Mouse (Mus musculus) heart, embryonic 14.5 days (tissue): ENCODE measurements around the gene Gp1bb. TPM values are rescaled to one million over a fixed set of nuclear protein-coding genes. Genes with fewer than 3 reads are reported as not detected.

ENCODE experiments used
- ATAC-seq: fragments of 200-750 bp; cut with Nextera tagmentation; 2 replicates; pipeline ENCODE4 v1.8.0; 2017; ENCODE audit warnings: low read depth, moderate TSS enrichment; ENCODE audit not compliant: insufficient number of reproducible peaks, insufficient read depth, low FRiP score
- H3K27ac ChIP-seq, 2 experiments: fragments of 200-500 bp in 1 of 2; fragments of 300-500 bp in 1 of 2; sonication (generic) in 1 of 2; replicated peaks in 1 of 2; 2 replicates each; pipeline ENCODE4 v1.5.1; 2012 to 2014; ENCODE audit warnings: low read depth in 2 of 2, low read length in 2 of 2, control low read depth in 1 of 2, mild to moderate bottlenecking in 1 of 2, mixed read lengths in 1 of 2; ENCODE audit not compliant: control insufficient read depth in 1 of 2, insufficient read depth in 1 of 2
- H3K27me3 ChIP-seq: fragments of 300-500 bp; sonication (generic); 2 replicates; pipeline ENCODE4 v1.6.1; 2014; ENCODE audit warnings: mild to moderate bottlenecking, low read length, control low read depth; ENCODE audit not compliant: control insufficient read depth, insufficient read depth
- H3K36me3 ChIP-seq: fragments of 300-500 bp; sonication (generic); 2 replicates; pipeline ENCODE4 v1.6.1; 2014; ENCODE audit warnings: mild to moderate bottlenecking, control low read depth, low read length, mixed read lengths; ENCODE audit not compliant: control insufficient read depth, insufficient read depth
- H3K4me1 ChIP-seq, 2 experiments: fragments of 200-500 bp in 1 of 2; fragments of 300-500 bp in 1 of 2; sonication (generic) in 1 of 2; 2 replicates each; pipeline ENCODE4 v1.6.1; 2012 to 2014; ENCODE audit warnings: low read length in 2 of 2, control low read depth in 1 of 2, mixed read lengths in 1 of 2; ENCODE audit not compliant: control insufficient read depth in 2 of 2, insufficient read depth in 2 of 2
- H3K4me2 ChIP-seq: fragments of 300-500 bp; sonication (generic); 2 replicates; pipeline ENCODE4 v1.6.1; 2014; ENCODE audit warnings: mild to moderate bottlenecking, low read length
- H3K4me3 ChIP-seq, 2 experiments: fragments of 200-500 bp in 1 of 2; fragments of 300-500 bp in 1 of 2; sonication (generic) in 1 of 2; 2 replicates each; pipeline ENCODE4 v1.5.1; 2012 to 2014; ENCODE audit warnings: low read length in 2 of 2, mild to moderate bottlenecking in 2 of 2, control low read depth in 1 of 2, low read depth in 1 of 2, moderate library complexity in 1 of 2; ENCODE audit not compliant: control insufficient read depth in 1 of 2, insufficient read depth in 1 of 2
- H3K9ac ChIP-seq: fragments of 300-500 bp; sonication (generic); 2 replicates; pipeline ENCODE4 v1.6.1; 2014; ENCODE audit warnings: mild to moderate bottlenecking, low read length
- H3K9me3 ChIP-seq: fragments of 300-500 bp; sonication (generic); 2 replicates; pipeline ENCODE4 v1.6.1; 2016; ENCODE audit warnings: low read length, control low read depth; ENCODE audit not compliant: control insufficient read depth
- WGBS: fragments of 180-500 bp; shearing (Covaris S2); extraction: QIAGEN DNeasy Blood & Tissue Kit; methylation state at CpG from one replicate; pipeline ENCODE4 v1.1.7; 2014; 5-methylcytosine and 5-hydroxymethylcytosine counted together
- polyA plus RNA-seq: library from polyadenylated mRNA; unstranded; fragments of >200 nt; fragmentation: Nextera tagmentation; extraction: Ambion mirVana; gene quantifications from 2 replicates; pipeline ENCODE4 v1.2.1, GENCODE M21; 2014

Gene Gp1bb
- polyA plus RNA-seq, 1 experiment from 2014 or later, result 4.5 TPM

- peak overlapping the region in 1 of 2 experiments; percentile 25; a peak in 2 of 4 replicates for H3K4me3 ChIP-seq
These were observed 33.5 kb downstream of the Gp1bb start for GRCm38 (mm10) chr16:18588738-18589055.

GRCm38 (mm10) chr16:18587847-18588737, 34.1 kb downstream of the Gp1bb start:
- peaks cover 96% of the 10 kb centered on the region for H3K27me3 ChIP-seq
- no peak overlapping the region for H3K9ac ChIP-seq
- peak overlapping the region; percentile 46 for H3K4me2 ChIP-seq
- H3K9me3 ChIP-seq, result no peaks in the 10 kb centered on the region
- H3K4me1 ChIP-seq, result peaks cover 14 to 41% of the 10 kb centered on the region in 2 experiments; a peak in 3 of 4 replicates
- no peak; the same call in 1 of the 2 replicates for ATAC-seq
- WGBS, result 1% methylated on average over 57 of the region's 57 CpGs
- H3K36me3 ChIP-seq, result no peaks in the 10 kb centered on the region
- peak overlapping the region; percentile 3 to 25; a peak in 3 of 4 replicates for H3K4me3 ChIP-seq
- no peak overlapping the region for H3K27ac ChIP-seq

More at GRCm38 (mm10) chr16:18588738-18589055, 33.5 kb downstream of the Gp1bb start:
- H3K27me3 ChIP-seq, result peaks cover 96% of the 10 kb centered on the region
- ATAC-seq, result no peak
- H3K4me1 ChIP-seq, result peaks cover 14 to 41% of the 10 kb centered on the region in 2 experiments; a peak in 3 of 4 replicates
- no peak overlapping the region for H3K27ac ChIP-seq
- WGBS, result 3% methylated on average over 29 of the region's 31 CpGs
- H3K36me3 ChIP-seq, result no peaks in the 10 kb centered on the region
- H3K4me2 ChIP-seq, result peak overlapping the region; percentile 3; the same call in 1 of the 2 replicates
- H3K9ac ChIP-seq, result no peak overlapping the region
- no peaks in the 10 kb centered on the region for H3K9me3 ChIP-seq

GRCm38 (mm10) chr16:18586906-18587546, 35.2 kb downstream of the Gp1bb start:
- peak overlapping the region; percentile 38 for H3K9ac ChIP-seq
- peak overlapping the region; percentile 25 to 44 for H3K4me3 ChIP-seq
- no peak overlapping the region for H3K27ac ChIP-seq
- no peaks in the 10 kb centered on the region for H3K9me3 ChIP-seq
- peaks cover 14 to 46% of the 10 kb centered on the region in 2 experiments; a peak in 3 of 4 replicates for H3K4me1 ChIP-seq
- no peaks in the 10 kb centered on the region for H3K36me3 ChIP-seq
- peaks cover 100% of the 10 kb centered on the region for H3K27me3 ChIP-seq
- no peak for ATAC-seq
- 4% methylated on average over 6 of the region's 62 CpGs for WGBS
- H3K4me2 ChIP-seq, result peak overlapping the region; percentile 76

GRCm38 (mm10) chr16:18586076-18586905, 35.9 kb downstream of the Gp1bb start:
- no peak overlapping the region for H3K27ac ChIP-seq
- peaks cover 100% of the 10 kb centered on the region for H3K27me3 ChIP-seq
- no peaks in the 10 kb centered on the region for H3K36me3 ChIP-seq
- peak overlapping the region; percentile 38 for H3K9ac ChIP-seq
- peak overlapping the region; percentile 25 to 44 for H3K4me3 ChIP-seq
- peaks cover 15 to 46% of the 10 kb centered on the region in 2 experiments; a peak in 3 of 4 replicates for H3K4me1 ChIP-seq
- no peaks in the 10 kb centered on the region for H3K9me3 ChIP-seq
- H3K4me2 ChIP-seq, result peak overlapping the region; percentile 76
- ATAC-seq, result no peak
- 3% methylated on average over 80 of the region's 83 CpGs for WGBS

- peaks cover 12 to 44% of the 10 kb centered on the region in 2 experiments; a peak in 3 of 4 replicates for H3K4me1 ChIP-seq
- 17% methylated on average over 10 of the region's 10 CpGs for WGBS
- H3K9me3 ChIP-seq, result no peaks in the 10 kb centered on the region
- ATAC-seq, result no peak
- H3K4me2 ChIP-seq, result peak overlapping the region; percentile 76; the same call in 1 of the 2 replicates
- peaks cover 100% of the 10 kb centered on the region for H3K27me3 ChIP-seq
- H3K36me3 ChIP-seq, result no peaks in the 10 kb centered on the region
- 0 out of 2 replicates have a peak overlapping the region, but pooled peaks have one; percentile 12 for H3K9ac ChIP-seq
- no peak overlapping the region for H3K27ac ChIP-seq
- H3K4me3 ChIP-seq, result peak overlapping the region in 1 of 2 experiments; percentile 44; a peak in 2 of 4 replicates
These were observed 36.5 kb downstream of the Gp1bb start for GRCm38 (mm10) chr16:18585676-18586075.

- Histone ChIP-seq H3K27ac (no peak overlapping the region), H3K4me1 (peaks cover 7 to 38% of the 10 kb centered on the region in 2 experiments; a peak in 3 of 4 replicates), H3K4me3 (no peak overlapping the region), H3K9ac (no peak overlapping the region), H3K27me3 (peaks cover 100% of the 10 kb centered on the region), H3K36me3 (no peaks in the 10 kb centered on the region), H3K9me3 (no peaks in the 10 kb centered on the region), H3K4me2 (no peak overlapping the region)
- no peak for ATAC-seq
- WGBS, result 39% methylated on average over 10 of the region's 10 CpGs
These were observed 37.2 kb downstream of the Gp1bb start for GRCm38 (mm10) chr16:18584901-18585510.
